Comparison of ENCODE assay signal across 20 mouse cellular contexts in the genomic region with DNA sequence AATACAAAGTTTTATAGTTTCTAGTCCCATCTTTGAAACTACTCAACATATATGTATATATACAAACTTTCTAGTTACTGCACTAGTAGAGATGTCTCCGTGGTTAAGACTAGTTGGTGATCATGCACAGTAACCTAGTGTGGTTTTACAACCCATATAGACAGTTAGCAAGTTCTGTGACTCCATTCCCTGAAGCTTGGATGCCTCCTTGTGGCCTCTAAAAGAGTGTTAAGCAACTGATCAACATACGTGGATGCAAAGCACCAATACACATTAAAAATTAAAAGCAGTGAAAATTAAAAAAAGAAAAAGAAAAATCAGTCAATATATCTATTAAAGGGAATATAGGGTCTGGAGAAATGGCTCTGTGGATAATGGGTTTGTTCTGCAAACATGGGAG.
DNase-seq lines count a peak whose midpoint lies in the region; ATAC-seq and TF ChIP-seq lines count a peak whose summit lies in the region.
"Had no signal": no experiment of that assay in that cellular context is flagged by ENCODE, and none has a peak within 500 bp of the region (broad histone marks: within the 10 kb centered on the region; RNA-seq: fewer than 3 reads in every experiment).

No protein-coding gene starts in this region.

- H3K4me2 ChIP-seq in forebrain, postnatal 0 days (ENCODE audit: low read depth) = no peak overlapping the region
- H3K4me2 ChIP-seq in forebrain, embryonic 16.5 days (ENCODE audit: low read length) = no peak overlapping the region
- H3K4me2 ChIP-seq: heart, embryonic 11.5 days; lung, embryonic 14.5 days had no signal

- ATAC-seq in forebrain, postnatal 0 days = no peak
- ATAC-seq in forebrain, embryonic 16.5 days = no peak
- ATAC-seq in activated CD4-positive, CD25-positive, alpha-beta regulatory T cell, adult 4 months = no peak

- TF ChIP-seq POLR2A in MEL (IDR thresholded peaks at IDR 0.05; ENCODE audit: control insufficient read depth in 1 of 2, insufficient read depth in 1 of 2, low read depth in 1 of 2, low read length in 2 of 2, poor library complexity in 1 of 2) = no peak

- H3K36me3 ChIP-seq in forebrain, postnatal 0 days (ENCODE audit: insufficient read depth) = no peaks in the 10 kb centered on the region
- no peaks in the 10 kb centered on the region for H3K36me3 ChIP-seq in forebrain, embryonic 16.5 days (ENCODE audit: control insufficient read depth, insufficient read depth)
- H3K36me3 ChIP-seq in MEL (ENCODE audit: control insufficient read depth in 1 of 2, insufficient read depth in 2 of 2, low read length in 2 of 2) = no peaks in the 10 kb centered on the region

- no peak overlapping the region for H3K4me3 ChIP-seq in forebrain, postnatal 0 days (ENCODE audit: low read depth, low read length)
- H3K4me3 ChIP-seq in forebrain, embryonic 16.5 days (replicated peaks; ENCODE audit: low read length) = no peak overlapping the region
- H3K4me3 ChIP-seq in left cerebral cortex, adult 2 months = no peak overlapping the region
- no peak overlapping the region for H3K4me3 ChIP-seq in MEL (ENCODE audit: control insufficient read depth in 1 of 2, insufficient read depth in 1 of 2, low read depth in 2 of 2, low read length in 2 of 2)

- peak; percentile 61 for TF ChIP-seq CTCF in forebrain, postnatal 0 days (IDR thresholded peaks at IDR 0.05; ENCODE audit: low read depth)
- peak; percentile 4 for TF ChIP-seq CTCF in left cerebral cortex, adult 2 months (IDR thresholded peaks at IDR 0.05)
- peak in 1 of 3 experiments; percentile 54; a peak in 2 of 6 replicates for TF ChIP-seq CTCF in MEL (IDR thresholded peaks at IDR 0.05 in 2 of 3, conservative IDR thresholded peaks at IDR 0.05 in 1 of 3; ENCODE audit: control insufficient read depth in 1 of 3, insufficient read depth in 1 of 3, low read depth in 2 of 3, low read length in 3 of 3, poor library complexity in 1 of 3, severe bottlenecking in 1 of 3)

- H3K27me3 ChIP-seq in forebrain, postnatal 0 days (ENCODE audit: insufficient read depth, low read length) = no peaks in the 10 kb centered on the region
- H3K27me3 ChIP-seq in forebrain, embryonic 16.5 days (replicated peaks; ENCODE audit: control insufficient read depth, insufficient read depth, low read length) = no peaks in the 10 kb centered on the region
- H3K27me3 ChIP-seq in MEL (ENCODE audit: control insufficient read depth in 1 of 2, insufficient read depth in 2 of 2, low read length in 2 of 2) = no peaks in the 10 kb centered on the region

- H3K27ac ChIP-seq in forebrain, postnatal 0 days (ENCODE audit: low read depth, low read length) = no peak overlapping the region
- no peak overlapping the region for H3K27ac ChIP-seq in forebrain, embryonic 16.5 days (ENCODE audit: low read length)
- H3K27ac ChIP-seq in left cerebral cortex, adult 2 months = no peak overlapping the region
- no peak overlapping the region for H3K27ac ChIP-seq in MEL (ENCODE audit: control insufficient read depth, low read depth, low read length)
- H3K27ac ChIP-seq: liver, embryonic 14.5 days had no signal

- H3K4me1 ChIP-seq in forebrain, postnatal 0 days (ENCODE audit: insufficient read depth) = no peaks in the 10 kb centered on the region
- no peaks in the 10 kb centered on the region for H3K4me1 ChIP-seq in forebrain, embryonic 16.5 days (replicated peaks; ENCODE audit: control insufficient read depth, insufficient read depth, low read length)
- no peaks in the 10 kb centered on the region for H3K4me1 ChIP-seq in MEL (ENCODE audit: control insufficient read depth in 1 of 2, insufficient read depth in 2 of 2, low read length in 2 of 2)

- no peaks in the 10 kb centered on the region for H3K79me2 ChIP-seq in MEL (ENCODE audit: control insufficient read depth, insufficient read depth, low read length, poor library complexity)

- H3K9ac ChIP-seq in forebrain, postnatal 0 days = no peak overlapping the region
- H3K9ac ChIP-seq in forebrain, embryonic 16.5 days (replicated peaks; ENCODE audit: low read depth, low read length) = no peak overlapping the region
- no peak overlapping the region for H3K9ac ChIP-seq in MEL (ENCODE audit: control insufficient read depth, low read depth, low read length, poor library complexity, severe bottlenecking)
- H3K9ac ChIP-seq: liver, embryonic 14.5 days; lung, embryonic 14.5 days had no signal

- no peaks in the 10 kb centered on the region for H3K9me3 ChIP-seq in forebrain, postnatal 0 days (ENCODE audit: low read length)
- no peaks in the 10 kb centered on the region for H3K9me3 ChIP-seq in forebrain, embryonic 16.5 days (ENCODE audit: control insufficient read depth, low read length)
- no peaks in the 10 kb centered on the region for H3K9me3 ChIP-seq in MEL (replicated peaks; ENCODE audit: insufficient read depth, low read length)

- TF ChIP-seq RAD21 in MEL (IDR thresholded peaks at IDR 0.05; ENCODE audit: low read depth, low read length) = peak; percentile 74

- 65% methylated on average over 2 of the region's 2 CpGs for WGBS in forebrain, postnatal 0 days
- 58% methylated on average over 2 of the region's 2 CpGs for WGBS in forebrain, embryonic 16.5 days

- peak; percentile 52 for DNase-seq in forebrain, postnatal 0 days
- no peak for DNase-seq in left cerebral cortex, adult 2 months (ENCODE audit: extremely low spot score in 1 of 2, low spot score in 2 of 2)
- no peak for DNase-seq in left cerebral cortex, adult 18-20 months (ENCODE audit: low spot score in 2 of 2)
- DNase-seq in MEL (ENCODE audit: low read depth, low spot score) = peak; percentile 34
- DNase-seq in retina, embryonic 14.5 days (ENCODE audit: low spot score) = peak; percentile 53
- no peak for DNase-seq in lung, postnatal 36 days
- DNase-seq: adrenal gland, adult 2 months; cerebellum, adult 18-20 months; gastrocnemius, postnatal 10 days; heart, adult 11 months; kidney, adult 2 months; kidney, postnatal 10 days; layer of hippocampus, postnatal 36 days; lung, embryonic 14.5 days; lung, postnatal 4 days; right cerebral cortex, postnatal 14 days had no signal

- intact Hi-C loops in left cerebral cortex, adult 2 months (cut with DNase I) = no loop called here

- TF ChIP-seq EP300 in MEL (IDR thresholded peaks at IDR 0.05; ENCODE audit: low read depth in 1 of 2, low read length in 2 of 2) = no peak

TF ChIP-seq in MEL, 35 proteins besides CTCF, POLR2A, EP300 and RAD21:
- TF ChIP-seq SMC3 (IDR thresholded peaks at IDR 0.05; ENCODE audit: low read depth, low read length) = peak; percentile 62
- TF ChIP-seq ZC3H11A (IDR thresholded peaks at IDR 0.05; ENCODE audit: low read depth, low read length) = peak; percentile 61
- no peak for TF ChIP-seq ZMIZ1 (IDR thresholded peaks at IDR 0.05; ENCODE audit: low read depth, low read length)
- TF ChIP-seq UBTF (IDR thresholded peaks at IDR 0.05; ENCODE audit: borderline replicate concordance, insufficient read depth, low read depth, low read length) = no peak
- no peak for TF ChIP-seq MAX (IDR thresholded peaks at IDR 0.05; ENCODE audit: low read length)
TF ChIP-seq in MEL: peak in this region for 2.

Comparison
In these comparisons a context has a peak if more than half of its experiments do, and no peak if none do; other contexts are left out.
1. DNase-seq: peak in forebrain, postnatal 0 days (single experiment), MEL (single experiment) and retina, embryonic 14.5 days (single experiment); none in left cerebral cortex, adult 2 months (0 of 2), left cerebral cortex, adult 18-20 months (0 of 2) and lung, postnatal 36 days (single experiment).